Mouse (Mus musculus): ENCODE measurements around the gene Zyg11b.

Gene Zyg11b

DNA sequence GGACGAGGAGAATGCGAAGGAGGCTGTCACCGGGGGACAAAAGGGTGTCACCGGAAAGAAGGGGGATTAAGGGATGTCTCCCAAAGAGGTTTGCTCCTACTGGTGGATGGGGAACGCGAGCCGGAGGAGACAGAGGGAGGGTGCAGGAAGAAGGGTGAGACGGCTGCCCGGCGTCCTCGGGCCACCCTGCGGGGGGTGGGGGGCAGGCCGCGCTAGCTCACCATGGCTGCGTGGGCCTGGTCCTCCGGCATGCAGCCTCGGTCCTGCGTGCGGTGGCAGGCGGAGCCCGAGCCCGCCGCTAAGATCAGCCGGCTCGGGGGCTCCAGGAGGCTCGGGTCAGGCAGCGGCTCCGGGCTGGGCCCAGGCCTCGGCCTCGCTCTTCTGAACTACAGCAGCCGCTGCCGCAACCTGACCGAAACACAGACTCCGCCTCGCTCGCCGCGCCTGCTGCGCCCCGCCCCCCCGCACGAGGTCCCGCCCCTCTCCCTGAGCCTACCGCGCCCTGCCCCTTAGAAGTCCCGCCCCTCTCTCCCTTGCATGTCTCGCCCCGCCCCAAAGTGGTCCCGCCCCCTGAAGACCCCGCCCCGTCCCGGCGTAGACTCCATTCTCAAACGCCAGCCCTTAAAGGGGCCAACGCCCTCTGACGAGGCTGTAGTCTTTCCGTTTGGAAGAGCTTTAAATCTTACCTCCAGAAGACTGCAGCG, at the start of gene Zyg11b:
TSS of gene Zyg11b (minus strand) at position 427 of the 704 bp plus-strand sequence.
- in situ Hi-C loops (cut with MboI, MseI), result no loop called here

DNA sequence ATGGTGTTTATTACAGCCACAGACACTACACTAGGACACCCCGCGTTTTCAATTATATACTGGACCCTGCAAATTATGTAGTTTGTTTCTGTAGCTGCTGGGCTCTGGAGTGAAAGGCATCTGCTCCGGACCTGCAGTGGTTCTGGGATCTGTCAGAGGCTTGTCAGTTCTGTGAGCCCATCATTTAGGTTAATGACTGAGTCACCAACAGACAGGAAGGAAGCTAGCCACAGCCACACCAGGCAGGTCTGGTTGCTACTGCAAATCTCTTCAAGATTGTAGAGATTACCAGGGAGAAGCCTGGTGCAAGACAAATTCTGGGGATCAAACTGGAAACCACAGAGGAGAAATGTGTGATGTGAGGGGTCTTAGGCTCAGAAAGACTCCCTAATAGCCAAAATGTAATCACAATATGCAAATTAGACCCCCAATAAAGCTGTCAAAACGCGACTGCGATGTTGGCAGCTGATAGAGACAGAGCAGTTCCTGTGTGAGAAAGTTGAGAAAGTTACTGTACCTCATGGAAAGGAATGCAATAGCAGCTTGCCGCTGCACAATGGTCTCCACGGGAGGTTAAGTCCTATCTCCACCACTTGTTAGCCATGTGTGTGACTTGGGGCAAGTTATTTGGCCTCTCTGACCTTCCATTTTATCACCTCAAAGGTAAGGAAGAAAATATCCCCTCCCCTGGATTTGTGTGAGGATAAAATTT, 49.1 kb upstream of the Zyg11b start:
- in situ Hi-C loops (cut with MboI, MseI), result no loop called here

DNA sequence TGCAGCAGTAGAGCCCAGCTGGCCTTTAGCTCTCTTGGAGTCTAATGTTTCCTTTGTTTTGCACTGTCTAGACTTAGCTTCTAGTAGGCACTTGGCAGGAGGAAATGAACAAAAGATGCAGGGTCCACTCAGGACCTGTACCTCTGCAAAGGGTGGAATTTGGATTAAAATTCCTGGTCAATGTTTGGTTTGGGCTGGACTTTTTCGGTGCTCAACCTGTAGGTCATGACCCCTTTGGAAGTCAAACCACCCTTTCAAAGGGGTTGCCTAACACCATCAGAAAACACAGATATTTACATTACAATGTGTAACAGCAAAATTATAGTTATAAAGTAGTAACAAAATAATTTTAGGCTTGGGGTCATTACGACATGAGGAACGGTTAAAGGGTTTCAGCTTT, 48.2 kb upstream of the Zyg11b start:
- in situ Hi-C loops (cut with MboI, MseI), result no loop called here

DNA sequence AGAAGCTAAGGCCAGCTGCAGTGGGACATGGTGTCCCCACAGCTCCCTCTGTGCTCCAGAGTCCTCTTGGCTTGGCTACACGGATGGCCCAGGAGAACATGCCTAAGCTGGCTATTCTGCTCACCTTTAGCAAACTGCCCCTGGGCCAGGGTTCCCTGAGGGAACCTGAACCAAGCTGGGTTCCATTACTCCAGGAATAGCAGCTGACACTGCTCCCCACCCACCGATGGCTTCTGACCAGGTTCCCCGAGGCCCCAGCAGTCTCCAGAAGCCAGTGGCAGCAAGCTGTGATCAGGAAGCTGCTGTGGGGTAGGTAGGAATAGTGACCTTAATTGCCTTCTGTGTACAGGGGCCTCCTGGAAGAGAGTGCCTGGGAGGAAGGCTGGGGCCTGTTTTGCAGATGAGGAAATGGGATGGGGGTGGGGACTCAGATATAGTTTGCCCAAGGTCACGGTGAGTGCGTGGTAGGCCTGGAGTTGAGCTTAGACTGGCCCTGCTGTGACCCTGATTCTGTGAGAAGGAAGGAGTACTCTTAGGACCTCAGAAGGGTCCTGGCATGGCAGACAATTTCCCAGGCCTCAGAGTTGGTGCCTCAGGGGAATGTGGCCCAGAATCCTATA, 47.5 kb upstream of the Zyg11b start:
- in situ Hi-C loops (cut with MboI, MseI), result no loop called here

DNA sequence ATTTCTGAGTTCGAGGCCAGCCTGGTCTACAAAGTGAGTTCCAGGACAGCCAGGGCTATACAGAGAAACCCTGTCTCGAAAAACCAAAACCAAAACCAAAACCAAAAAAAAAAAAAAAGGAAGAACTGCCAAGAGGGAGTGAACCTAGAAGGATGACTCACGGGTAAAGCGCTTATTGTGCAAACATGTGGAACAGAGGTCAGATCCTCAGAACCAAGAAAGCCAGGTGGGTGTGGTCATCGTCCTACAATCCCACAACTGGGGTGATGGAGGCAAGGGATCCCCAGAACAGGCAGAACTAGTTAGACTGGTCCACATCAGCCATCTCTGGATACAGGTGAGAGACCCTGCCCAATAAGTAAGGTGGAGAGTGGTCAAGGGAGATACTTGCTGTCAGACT, 46.2 kb upstream of the Zyg11b start:
- in situ Hi-C loops (cut with MboI, MseI), result no loop called here

DNA sequence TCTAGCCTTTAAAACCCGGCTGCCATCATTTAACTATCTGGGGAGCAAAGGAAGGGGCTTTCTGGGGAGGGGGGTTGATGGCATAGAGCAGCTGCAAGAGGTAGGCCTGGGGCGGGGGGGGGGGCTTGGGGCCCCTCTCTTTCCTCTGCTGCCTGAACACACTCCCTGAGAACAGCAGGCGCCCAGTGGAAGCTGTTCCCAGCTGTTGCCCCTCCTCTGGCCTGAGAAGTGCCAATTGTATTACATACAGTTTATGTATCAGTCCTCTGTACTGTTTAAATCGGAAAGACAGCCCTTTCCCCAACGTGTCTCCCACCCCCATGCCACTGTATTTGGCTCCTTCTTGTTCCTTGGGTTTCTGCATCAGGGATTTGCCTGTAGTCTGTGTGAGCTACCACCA, 44.9 kb upstream of the Zyg11b start:
- in situ Hi-C loops (cut with MboI, MseI), result no loop called here

DNA sequence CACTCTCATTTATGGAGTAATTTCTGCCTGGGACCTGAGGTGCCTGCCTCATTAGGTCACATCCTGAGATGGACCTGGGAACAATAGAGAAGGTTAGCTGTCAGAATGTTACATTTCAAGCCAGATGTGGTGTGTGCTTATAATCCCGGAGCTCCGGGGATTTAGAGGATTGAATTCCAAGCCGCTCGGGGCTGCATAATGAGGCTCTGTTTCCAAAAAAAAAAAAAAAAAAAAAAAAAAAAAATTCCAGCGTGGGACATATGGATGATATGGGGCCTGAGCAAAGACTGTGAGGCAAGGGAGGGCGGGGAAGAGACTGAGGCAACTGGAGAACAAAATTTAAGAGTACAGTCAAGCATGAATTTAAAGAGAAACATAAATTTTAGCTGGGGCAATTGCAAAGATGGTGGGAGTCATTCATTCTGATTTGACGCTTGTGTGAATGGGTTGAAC, 43.8 kb upstream of the Zyg11b start:
- in situ Hi-C loops (cut with MboI, MseI), result no loop called here

DNA sequence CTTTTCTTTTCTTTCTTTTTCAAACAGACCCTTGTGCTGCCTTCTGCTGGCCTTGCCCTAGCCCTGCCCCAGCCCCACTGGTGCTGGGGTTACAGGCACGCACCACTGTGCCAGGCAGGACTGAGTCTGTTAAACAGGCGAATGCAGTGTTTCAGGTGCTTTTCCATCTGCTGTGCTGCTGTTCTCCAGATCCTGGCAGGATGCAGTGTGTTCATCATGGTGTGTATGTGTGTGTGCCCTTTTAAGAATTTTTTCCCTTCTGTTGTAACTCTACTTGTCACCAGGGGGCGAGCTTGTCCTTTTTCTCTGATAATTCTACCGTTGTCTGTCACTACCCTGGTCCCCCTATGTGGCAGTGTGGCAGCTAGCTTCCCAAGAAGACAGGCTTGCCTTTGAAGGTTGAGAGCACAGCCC, 38.4 kb upstream of the Zyg11b start:
- in situ Hi-C loops (cut with MboI, MseI), result no loop called here

DNA sequence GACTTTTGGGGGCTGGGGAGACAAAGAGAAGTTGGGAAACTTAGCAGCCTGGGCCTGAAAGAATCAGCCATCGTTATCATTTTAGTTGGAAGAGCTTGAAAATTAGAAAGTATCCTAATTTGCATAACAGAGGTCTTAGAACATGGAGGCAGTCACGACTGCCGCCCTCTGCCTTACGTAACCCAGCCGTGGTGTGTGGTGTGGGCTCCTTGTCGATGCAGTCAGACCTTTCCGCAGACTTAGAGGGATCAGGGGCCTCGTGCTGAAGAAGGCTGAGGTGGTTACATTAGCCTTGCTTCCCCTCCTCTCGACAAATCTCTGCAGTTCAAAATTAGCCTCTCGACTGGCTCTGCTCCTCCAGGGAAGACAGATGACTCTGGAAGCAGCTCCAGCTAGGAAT, 37.9 kb upstream of the Zyg11b start:
- in situ Hi-C loops (cut with MboI, MseI), result no loop called here

DNA sequence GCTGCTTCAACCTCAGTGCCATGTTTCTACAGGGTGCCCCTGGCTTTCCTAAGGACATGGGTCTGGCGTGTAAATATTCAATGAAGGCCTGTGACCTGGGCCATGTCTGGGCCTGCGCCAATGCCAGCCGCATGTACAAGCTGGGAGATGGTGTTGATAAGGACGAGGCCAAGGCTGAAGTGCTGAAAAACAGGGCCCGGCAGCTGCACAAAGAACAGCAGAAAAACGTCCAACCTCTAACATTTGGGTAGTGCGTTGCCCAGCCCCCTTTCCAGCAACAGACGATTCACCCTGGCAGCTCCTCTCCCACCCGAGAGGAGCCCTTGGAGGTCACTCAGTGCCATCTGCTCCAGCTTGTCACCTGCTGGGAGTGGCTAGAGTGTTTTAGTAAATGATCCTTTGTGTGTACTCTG, 37.4 kb upstream of the Zyg11b start:
- in situ Hi-C loops (cut with MboI, MseI), result no loop called here

DNA sequence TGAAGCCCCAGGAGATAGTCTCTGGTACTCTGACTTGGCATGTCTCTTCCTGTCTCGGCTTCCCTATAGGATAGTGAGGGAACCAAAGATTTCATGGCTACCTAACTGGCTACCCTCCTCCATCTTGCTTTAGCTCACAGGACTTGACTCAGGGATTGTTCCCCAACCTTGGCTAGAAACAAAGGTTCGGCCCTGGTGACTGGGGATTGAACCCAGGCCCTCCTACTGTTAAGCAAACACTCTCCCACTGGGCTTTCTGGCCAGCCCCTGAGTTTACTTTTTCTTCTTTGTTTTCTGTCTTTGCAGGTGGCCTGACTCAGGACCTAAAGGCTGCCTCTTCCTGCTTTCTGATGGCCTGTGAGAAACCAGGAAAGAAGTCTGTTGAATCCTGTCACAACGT, 36.9 kb upstream of the Zyg11b start:
- in situ Hi-C loops (cut with MboI, MseI), result no loop called here

DNA sequence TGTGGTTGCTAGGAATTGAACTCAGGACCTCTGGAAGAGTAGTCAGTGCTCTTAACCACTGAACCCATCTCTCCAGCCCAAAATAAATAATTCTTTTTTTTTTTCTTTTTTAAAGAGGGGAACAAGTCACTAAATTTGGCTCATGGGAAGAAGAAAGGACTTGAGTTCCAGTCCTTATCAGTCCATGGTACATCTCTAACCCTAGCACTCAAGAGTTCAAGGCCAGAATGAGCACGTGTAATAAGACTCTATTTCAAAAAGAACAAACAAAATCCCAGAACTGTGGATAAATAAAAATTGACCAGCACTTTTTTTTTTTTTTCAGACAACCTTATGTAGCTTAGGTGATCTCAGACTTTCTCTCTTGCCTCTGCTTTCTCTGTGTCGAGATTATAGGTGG, 35.9 kb upstream of the Zyg11b start:
- in situ Hi-C loops (cut with MboI, MseI), result no loop called here

DNA sequence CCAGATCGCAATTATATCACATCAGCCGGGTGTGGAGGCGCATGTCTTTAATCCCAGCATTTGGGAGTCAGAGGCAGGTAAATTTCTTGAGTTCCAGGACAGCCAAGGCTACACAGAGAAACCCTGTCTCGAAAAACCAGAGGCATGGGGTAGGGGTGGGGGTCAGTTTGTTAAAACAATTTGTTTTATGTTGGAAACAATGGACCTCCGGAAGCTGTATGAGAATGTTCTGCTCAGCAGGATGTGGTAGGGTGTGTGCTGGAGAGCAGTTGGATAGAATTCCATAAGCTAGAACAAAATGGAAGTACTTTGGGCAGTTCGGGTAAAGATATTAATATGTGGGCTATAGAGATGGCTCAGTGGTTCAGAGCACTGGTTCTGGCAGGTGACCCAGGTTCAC, 34.5 kb upstream of the Zyg11b start:
- in situ Hi-C loops (cut with MboI, MseI), result no loop called here

DNA sequence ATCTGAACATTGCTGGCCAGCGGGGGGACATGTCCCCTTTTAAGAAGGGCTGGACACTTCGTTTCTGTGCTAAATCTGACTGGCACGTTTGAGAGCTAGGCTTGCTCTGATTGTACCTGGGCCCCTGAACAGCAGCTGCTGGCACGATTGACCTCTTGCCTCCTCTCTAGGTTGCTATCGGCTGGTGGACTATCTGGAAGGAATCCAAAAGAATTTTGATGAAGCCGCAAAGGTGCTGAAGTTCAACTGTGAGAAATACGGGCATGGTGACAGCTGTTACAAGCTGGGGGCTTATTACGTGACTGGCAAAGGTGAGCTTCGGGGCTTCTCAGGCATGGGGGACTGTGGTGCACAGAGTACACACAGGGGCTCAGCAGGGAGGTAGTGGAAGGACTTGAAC, 31.1 kb upstream of the Zyg11b start:
- in situ Hi-C loops (cut with MboI, MseI), result no loop called here

DNA sequence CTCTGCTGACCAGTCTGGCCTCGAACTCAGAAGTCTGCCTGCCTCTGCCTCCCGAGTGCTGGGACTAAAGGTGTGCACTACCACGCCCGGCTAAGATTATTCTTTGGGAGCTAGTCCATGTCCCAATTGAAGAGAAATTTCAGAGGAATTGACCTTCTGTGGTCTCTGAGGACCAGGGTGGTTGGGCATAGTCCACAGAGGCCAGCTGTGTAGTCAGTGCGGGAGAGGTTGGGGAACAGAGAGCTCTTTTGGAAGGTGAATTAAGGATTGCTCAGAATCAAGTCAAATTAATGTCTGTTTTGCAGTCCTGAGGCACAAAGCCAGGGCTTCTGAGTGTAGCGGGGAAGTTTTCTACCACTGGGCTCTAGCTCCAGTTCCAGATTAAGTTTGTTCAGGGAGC, 28.9 kb upstream of the Zyg11b start:
- in situ Hi-C loops (cut with MboI, MseI), result loop anchor here (5.0 kb wide), 1 partner anchor 78 kb away; no protein-coding TSS in a partner anchor

DNA sequence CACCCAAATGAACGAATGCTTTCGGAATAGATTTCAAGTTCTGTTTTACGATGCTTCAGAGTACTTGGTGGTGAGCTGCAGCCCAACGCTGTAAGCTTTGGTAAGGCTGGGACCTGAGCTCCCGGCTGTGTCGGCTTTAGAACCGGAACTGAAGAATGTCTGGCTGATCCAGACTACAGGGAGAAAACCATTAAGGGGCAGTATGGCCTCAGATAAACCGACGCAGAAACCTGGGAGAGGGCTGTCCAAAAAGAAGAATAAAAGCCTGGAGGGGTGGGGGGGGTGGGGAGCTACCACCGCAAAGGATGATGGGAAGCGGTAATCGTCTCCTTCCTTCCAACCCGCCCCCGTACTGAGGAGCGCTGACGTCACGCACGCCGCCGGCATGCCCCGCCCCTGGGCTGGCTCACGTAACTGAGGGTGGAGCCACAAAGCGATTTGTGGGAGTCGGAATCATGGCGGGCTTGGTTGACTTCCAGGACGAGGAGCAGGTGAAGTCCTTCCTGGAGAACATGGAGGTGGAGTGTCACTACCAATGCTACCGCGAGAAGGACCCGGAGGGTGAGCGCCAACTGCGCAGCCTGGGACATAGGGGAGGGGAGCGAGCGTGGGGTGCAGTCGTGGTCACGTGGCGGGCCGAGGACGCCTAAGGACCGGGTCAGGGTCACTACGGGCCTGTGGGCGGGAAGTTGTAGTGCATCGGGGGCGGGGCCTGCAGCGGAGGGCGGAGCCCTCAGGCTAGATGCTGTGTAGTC, 27.0 kb upstream of the Zyg11b start, which contains the start of gene Coa7:
TSS of gene Coa7 (plus strand) at position 411 of the 755 bp plus-strand sequence.
- in situ Hi-C loops (cut with MboI, MseI), result loop anchor here (5.0 kb wide), 1 partner anchor 76 kb away; no protein-coding TSS in a partner anchor

DNA sequence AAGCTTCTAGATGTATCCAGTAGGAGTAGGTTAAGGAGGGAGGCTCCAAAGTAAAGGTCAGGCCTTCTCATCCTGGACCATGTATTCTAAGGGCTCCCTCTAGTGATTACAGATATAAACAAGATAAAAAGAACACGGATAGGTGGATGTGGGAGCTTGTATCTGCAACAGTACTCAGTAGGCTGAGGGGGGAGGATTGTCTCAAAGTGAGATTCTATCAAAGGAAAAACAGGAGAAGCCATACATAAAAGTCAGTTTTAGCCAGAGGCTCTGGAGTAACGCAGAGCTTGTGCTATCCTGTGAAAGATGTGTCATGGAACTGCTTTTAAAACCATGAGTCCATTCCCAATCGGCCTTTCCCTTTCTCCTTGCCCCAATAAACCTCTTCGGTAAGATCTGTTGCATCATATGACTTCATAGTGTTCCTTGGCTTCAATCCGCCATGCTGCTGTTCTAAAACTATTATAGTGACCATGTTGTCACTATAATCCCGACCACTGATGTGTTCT, 26.2 kb upstream of the Zyg11b start:
- in situ Hi-C loops (cut with MboI, MseI), result loop anchor here (5.0 kb wide), 1 partner anchor 75 kb away; no protein-coding TSS in a partner anchor

DNA sequence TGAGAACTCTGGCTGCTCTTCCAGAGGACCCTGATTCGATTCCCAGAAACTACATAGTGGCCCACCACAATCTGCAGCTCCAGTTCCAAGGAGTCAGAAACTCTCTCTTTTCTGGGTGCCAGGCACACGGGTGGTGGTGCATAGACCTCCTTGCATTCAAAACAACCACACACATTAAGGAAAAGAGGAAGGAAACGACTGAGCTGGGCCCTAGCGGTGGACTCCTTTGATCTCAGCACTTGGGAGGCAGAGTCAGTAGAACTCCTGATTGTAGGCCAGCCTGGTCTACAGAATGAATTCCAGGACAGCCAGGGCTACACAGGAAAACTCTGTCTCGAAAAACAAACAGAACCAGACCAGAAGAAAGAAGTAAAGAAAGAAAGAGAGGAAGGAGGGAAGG, 22.7 kb upstream of the Zyg11b start:
- in situ Hi-C loops (cut with MboI, MseI), result no loop called here

DNA sequence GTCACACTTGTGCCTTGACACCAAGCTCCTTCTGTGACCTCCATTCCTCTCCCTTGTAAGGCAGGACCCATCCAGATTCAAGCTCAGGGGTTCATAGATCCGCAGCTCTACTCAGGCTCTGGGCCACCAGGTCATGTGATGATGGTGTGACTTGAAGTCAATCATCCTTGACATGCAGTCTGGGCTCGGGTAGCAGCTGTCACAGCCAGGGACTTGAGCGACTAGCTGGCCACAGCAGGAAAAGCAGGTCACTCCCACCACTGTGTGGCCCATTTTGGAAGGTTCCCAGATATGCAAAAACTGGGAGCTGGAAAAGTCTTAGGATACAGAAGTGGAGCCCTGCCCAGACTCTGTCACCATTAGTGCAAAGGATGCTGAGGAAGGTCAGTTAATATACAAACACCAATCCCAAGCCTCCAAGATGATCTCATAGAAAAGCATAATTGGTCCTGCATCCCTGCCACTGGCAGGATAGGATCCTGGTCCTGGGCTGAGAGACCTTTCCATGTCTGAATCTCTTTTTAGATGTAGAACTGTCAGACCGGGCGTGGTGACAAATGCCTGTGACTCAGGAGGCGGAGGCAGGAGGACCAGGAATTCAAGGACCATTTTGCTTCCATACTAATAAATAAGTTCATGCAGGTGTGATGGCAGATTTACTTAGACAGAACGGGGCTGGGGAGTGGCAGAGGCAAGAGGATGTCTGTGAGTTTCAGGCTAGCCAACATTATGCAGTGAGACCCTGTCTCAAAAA, 19.9 kb upstream of the Zyg11b start:
- in situ Hi-C loops (cut with MboI, MseI), result no loop called here

DNA sequence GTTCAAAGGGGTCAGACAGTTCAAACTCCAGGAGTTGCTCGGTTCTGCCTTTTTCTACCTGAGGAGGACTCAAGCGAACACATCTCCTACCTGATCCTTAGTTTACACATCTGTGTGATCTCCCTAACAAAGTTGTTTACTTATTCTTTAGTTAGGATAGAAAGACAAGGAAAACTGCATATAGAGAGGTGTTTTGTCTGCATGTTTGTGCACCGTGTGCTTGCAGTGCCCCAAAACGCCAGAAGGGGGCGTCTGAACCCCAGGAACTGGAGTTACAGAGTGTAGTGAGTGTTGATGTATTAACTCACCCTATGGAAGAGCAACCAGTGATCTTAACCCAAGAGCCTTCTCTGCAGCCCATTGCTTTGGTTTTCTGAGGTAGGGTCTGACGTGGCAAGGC, 18.9 kb upstream of the Zyg11b start:
- in situ Hi-C loops (cut with MboI, MseI), result no loop called here

All from regulatory T cell (primary cell).